Mouse (Mus musculus) adrenal gland, adult 18-20 months (tissue): Measurements from ENCODE around the gene Calu. TPM values are rescaled to one million over a fixed set of nuclear protein-coding genes. Genes with fewer than 3 reads are reported as not detected.
A peak's percentile ranks its signal among the peaks of the same experiment; 100 is the strongest.
"Not testable (repeated sequence)": the region's sequence is repeated elsewhere in the genome, so short reads cannot be mapped to it uniquely, and the experiment has no call there.

Source experiments
- DNase-seq, 2 experiments: peaks; one replicate each; pipeline ENCODE4 v3.0.0; 2021 to 2022; ENCODE audit warnings: low spot score in 2 of 2
- total RNA-seq, 2 experiments: library from RNA; stranded (reverse); gene quantifications; 1 replicate in 1 of 2; 2 replicates in 1 of 2; pipeline ENCODE4 v1.2.3; 2021

Calu gene
- total RNA-seq, 2 experiments from 2014 or later = 134 to 139 TPM

GRCm38 (mm10) chr6:29360211-29360610 lies 12.3 kb downstream of the Calu start:
- no peak for DNase-seq

DNA sequence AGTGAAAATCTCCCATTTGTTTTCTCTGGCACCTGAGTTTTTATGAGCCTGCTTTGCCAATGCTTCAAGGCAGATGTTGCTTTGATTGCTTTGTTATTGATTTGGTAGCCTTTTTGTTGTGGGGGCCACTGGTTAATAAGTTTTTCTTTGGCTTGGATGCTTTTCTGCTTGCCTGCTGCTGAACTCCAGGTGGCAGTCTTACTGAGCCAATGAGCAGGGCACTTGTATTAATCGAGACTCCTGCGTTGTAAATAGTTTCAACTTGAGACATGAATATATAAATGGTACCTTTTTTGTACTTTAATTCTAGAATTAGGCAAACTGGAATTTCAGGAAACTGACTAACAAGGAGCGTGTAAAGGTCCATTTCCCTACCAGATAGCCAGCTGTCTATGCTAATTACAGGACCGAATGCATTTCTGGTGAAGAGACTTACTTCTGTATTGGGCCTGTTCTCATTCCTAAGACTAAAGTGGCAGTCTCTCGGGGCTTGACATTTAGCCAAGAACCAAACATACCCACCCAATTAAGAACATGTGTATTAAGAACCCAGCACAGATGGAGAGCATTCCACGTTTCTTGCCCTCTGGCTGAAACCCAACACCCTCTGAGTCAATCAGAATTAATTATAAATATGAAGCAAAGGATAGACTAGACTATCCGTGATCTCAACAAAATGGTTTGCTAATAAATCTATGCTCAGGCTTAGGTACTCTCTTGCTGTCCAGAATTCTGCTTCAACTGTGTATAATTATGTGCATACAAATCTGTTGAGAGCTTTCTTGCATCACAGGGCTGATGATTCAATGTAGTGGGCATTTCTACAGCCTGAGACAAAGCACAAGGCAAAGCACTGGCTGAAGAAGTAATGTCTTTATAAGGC lies 14.6 kb downstream of the Calu start:
- no peak for DNase-seq

DNA sequence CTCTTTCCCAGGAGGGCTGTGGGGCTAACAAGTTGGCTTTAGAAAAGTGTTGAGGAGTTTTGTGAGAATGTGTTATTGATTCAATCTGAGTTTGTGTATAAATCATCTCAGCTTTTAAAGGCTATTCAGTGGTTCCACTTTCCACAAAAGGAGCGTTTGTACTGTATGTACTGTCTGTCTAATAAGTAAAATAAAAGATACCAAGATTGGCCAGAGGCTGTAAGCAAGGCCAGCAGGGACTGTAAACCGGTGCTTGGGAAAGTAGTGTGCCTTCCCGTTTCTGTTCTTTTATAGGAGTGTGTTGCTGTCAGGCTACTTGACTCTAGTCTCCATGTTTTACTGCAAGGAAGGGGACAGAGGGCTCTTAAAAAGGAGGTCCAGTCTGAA lies 15.3 kb downstream of the Calu start:
- no peak for DNase-seq

- DNase-seq = no peak
Observed at GRCm38 (mm10) chr6:29365277-29365676, 17.4 kb downstream of the Calu start.

GRCm38 (mm10) chr6:29377386-29377785 lies 29.5 kb downstream of the Calu start:
- no peak for DNase-seq

DNA sequence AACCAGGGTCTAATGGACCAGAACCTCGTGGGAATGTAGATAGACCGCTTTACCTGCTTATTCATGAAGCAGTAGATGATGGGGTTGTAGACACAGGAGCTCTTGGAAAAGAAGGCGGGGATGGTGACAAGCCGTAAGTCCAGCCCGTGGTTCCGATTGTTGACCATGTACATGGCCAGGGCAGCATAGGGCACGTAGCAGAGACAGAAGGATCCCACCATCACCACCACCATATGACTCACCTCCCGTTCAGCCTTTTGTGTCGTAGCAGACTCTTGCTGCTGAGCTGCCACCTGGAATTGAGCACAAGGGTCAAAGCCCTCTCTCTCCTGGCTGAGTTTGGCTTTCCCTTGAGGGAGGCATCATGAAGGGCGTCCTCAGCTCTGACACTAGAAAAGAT lies 30.8 kb downstream of the Calu start:
- no peak for DNase-seq

DNA sequence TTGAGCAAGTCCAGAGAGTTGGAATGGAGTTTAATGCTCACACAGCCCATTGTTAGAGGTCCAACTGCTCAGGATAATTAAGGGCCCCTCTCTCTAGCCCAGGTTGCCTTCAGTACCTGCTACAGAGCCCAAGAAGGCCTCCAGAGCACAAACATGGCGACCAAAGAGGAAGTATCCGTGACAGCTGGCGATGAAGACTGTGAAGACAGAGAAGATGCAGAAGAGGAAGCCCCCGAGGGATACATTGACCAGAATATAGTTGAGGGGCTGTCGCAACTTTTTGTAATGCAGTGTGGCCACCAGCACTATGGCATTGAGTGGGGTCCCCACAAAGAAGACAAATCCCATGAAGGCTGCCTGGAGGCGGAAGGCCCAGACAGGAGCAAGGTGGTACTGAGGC lies 32.1 kb downstream of the Calu start:
- DNase-seq = no peak

DNA sequence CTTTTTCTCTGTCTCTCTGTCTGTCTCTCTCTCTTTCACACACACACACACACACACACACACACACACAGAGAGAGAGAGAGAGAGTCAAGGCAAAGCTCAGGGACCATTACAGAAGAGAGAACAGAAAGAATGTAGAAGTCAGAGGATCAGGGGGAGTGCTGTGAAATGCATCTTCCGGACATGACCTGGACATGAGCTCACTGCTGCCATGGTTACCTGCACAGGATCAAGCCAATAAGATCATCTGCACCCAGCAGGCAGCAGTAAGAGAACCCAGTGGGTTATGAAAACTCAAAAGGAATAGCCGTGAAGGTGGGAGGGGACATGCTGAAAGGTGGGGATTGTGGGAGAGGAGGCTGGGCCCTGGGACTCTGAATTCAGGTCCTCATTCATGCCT lies 34.6 kb downstream of the Calu start:
- no peak for DNase-seq

GRCm38 (mm10) chr6:29388052-29388518 lies 40.2 kb downstream of the Calu start, which contains the start of gene Opn1sw:
Opn1sw (minus strand) TSS chr6:29388468.
- DNase-seq = no peak

GRCm38 (mm10) chr6:29388606-29389080 lies 40.8 kb downstream of the Calu start:
- peak; percentile 56 to 69 for DNase-seq

DNA sequence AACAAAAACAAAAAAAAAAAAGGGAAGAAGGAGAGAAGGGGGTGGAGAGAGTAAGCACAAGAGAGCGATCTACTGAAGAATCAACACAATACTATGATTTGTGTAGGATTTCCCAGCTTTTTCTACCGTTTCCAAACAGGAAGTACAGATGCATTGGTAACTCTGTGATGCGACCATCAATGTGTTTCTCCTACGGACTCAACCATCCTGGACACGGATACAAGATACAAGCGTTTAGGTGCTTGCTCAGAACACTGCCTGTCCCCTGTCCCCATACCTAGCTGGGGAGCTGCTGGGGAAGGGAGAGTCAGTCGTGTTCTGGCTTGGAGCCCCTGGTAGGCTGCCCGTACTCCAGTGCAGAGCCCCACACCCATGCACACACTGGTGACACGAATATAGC lies 41.6 kb downstream of the Calu start:
- DNase-seq = no peak

DNA sequence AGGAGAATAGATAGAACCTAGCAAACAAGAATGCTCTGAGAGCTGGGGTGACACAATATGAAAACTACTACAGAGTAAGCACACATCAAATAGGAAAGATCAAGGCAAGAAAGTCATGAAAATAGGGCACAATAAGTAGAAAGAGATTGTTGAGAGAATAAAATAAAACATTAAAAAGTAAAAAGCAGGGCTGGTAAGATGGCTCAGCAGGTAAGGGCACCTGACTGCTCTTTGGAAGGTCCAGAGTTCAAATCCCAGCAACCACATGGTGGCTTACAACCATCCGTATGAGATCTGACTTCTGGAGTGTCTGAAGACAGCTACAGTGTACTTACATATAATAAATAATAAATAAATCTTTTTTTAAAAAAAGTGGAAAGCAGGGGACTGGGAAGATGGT lies 42.6 kb downstream of the Calu start:
- DNase-seq = not testable (repeated sequence)

- not testable (repeated sequence) for DNase-seq
Observed at GRCm38 (mm10) chr6:29391241-29391640, 43.4 kb downstream of the Calu start.

DNA sequence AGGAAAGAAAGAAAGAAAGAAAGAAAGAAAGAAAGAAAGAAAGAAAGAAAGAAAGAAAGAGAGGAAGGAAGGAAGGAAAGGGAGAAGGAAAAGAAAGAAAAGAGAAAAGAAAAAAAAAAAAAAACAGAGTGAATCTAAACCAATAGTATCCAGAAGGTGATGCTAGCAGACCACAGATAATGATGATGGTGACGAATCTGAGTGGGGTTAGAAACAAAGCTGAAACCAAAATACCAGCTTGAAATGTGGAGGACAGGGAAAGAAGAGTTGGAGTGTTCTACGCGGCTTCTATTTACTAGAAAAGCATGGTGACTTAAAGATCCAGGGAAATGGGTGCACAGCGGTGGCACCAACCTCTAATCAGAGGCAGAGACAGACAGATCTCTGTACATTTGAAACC lies 43.9 kb downstream of the Calu start:
- DNase-seq = no peak

- no peak for DNase-seq
Observed at GRCm38 (mm10) chr6:29394286-29394685, 46.4 kb downstream of the Calu start.

DNA sequence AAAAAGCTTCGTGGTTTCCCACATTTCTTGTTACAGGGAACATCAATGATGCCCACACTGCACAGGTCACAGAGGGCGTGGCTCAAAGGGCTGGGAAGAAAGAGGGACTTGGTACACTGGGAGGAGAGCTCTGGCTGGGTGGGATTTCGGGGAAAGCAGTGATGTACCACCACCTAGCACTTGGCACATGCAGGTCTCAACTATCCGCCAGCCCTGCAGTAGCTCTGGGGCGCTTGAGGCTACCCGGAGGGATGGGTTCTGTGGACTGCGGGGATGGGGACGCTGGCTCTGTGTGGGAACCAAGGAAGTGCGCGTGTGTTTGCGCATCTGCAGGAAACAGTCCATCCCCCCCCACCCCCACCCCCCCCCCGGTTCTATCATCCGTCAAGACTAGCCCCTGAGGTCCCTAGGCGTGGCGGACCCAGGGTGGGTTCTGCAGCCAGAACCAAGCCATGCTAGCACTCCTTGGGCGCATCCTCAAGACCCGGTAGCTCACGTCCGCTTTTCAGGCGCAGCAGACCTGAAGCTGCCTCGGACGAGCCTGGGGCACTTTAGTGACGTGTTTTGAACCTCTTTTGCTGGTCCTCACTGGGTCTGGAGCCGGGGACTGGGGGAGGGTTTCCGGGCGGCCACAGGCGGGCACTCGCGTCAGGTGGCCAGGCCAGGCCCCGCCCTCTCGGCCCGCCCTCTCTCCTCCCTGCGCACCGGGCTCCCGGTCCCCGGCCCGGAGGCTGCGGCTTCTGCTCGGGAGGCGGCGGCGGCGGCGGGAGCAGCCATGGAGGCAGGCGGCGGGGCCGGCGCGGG lies 48.2 kb downstream of the Calu start, which contains the start of gene Ccdc136:
Ccdc136 (plus strand) TSS at position 400 of the 804 bp plus-strand sequence.
- peak; percentile 70 to 76 for DNase-seq

GRCm38 (mm10) chr6:29396714-29397540 lies 49.1 kb downstream of the Calu start:
- no peak for DNase-seq

DNA sequence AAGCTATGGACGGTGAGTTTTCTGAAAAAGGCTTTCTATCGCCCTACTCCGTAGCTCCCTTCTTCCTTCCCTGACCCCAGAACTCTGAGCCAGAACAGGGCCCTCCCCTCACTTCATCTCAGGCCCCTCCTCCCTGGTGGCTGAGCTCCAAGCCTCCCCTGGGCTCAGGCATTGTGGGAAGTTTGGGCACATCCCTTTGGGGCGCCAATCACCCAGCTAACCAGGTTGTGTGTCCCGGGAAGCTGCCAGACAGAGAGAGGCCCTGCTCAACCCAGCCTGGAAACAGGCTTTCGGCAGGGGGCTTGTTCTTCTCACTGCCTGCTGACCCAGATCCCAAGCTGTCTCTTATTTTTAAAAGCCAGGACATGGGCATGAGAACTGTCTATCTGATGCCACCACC lies 49.7 kb downstream of the Calu start:
- no peak for DNase-seq

- DNase-seq = no peak
Observed at GRCm38 (mm10) chr6:29399851-29400250, 52.0 kb downstream of the Calu start.

DNA sequence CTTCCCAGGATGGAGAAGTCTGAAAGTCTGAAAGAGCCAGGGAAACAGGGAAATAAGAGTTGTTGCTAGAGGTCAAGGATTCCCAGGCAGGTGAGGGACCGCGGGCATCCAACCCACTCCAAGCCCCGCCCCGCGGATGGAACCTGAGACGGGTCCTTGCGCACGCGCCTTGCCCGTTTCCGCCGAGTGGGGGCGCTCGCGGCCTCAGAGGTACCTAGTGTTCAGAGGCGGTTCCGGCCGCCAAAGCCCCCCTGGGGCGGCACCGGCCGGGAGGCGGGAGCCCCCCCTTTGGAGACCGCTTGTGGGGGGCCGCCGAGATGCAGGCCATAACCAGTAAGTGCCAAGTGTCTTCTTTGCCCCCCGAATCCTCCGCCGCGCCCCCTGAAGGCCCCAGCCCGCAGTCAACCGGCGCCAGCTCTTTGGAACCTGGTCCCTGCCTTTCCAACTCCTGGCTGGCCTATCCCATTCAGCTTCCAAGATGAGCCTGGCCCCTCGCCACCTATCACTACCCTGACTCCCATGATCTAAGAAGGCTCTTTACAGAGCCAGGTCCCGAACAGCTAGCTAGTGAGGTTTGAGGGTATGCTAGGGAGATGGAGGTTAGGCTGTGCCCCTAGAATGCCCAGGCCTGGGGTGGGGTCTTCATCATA lies 54.9 kb downstream of the Calu start:
- peak in 1 of 2 experiments; percentile 34 for DNase-seq
